Mouse (Mus musculus) brain, embryonic 14.5 days (tissue): ENCODE measurements at regions not wholly inside any gene's neighbourhood (a gene's known extent, or its start where the extent isn't known, plus 50 kb on each side); places are given as distances from the start of the nearest gene placed in this dataset.

Experiments
- CTCF ChIP-seq: fragments of 200-500 bp; IDR thresholded peaks from 2 replicates; pipeline ENCODE4 v1.5.1; 2012; ENCODE audit warnings: inconsistent platforms, mild to moderate bottlenecking, moderate library complexity, borderline replicate concordance; ENCODE audit not compliant: insufficient read depth, insufficient read length; ENCODE audit errors: extremely low read depth
- POLR2A ChIP-seq: fragments of 200-500 bp; IDR thresholded peaks from 2 replicates; pipeline ENCODE4 v1.6.1; 2012; ENCODE audit warnings: mild to moderate bottlenecking, inconsistent platforms, borderline replicate concordance; ENCODE audit not compliant: poor library complexity, insufficient read depth, insufficient read length, severe bottlenecking; ENCODE audit errors: extremely low read depth

- TF ChIP-seq POLR2A (no peak), CTCF (no peak)
These were observed 413.5 kb upstream of the Nr5a2 start for GRCm38 (mm10) chr1:137373509-137374420.
